Mouse (Mus musculus): ENCODE results near the gene Ndrg2. TPM values are rescaled to one million over a fixed set of nuclear protein-coding genes. Genes with fewer than 3 reads are reported as not detected.

Ndrg2 gene
- polyA plus RNA-seq, 1 experiment: 235 TPM

- no peaks in the 10 kb centered on the region for H3K4me1 ChIP-seq (ENCODE audit: control insufficient read depth, insufficient read depth, low read length)
- H3K27me3 ChIP-seq (replicated peaks; ENCODE audit: control insufficient read depth, insufficient read depth, low read length): no peaks in the 10 kb centered on the region
- H3K4me3 ChIP-seq (ENCODE audit: insufficient read depth, low read depth, low read length): no peak overlapping the region
- 74% methylated on average over 8 of the region's 8 CpGs for WGBS
- TF ChIP-seq CTCF (conservative IDR thresholded peaks at IDR 0.05; ENCODE audit: insufficient read depth, insufficient read length, low read depth, low read length) (no peak), POLR2A (IDR thresholded peaks at IDR 0.05; ENCODE audit: low read depth, low read length) (no peak)
- H3K27ac ChIP-seq (ENCODE audit: insufficient read depth, low read depth, low read length): no peak overlapping the region
- DNase-seq: no peak
- no peaks in the 10 kb centered on the region; the same call in 1 of the 2 replicates for H3K36me3 ChIP-seq (ENCODE audit: control insufficient read depth, insufficient read depth, low read length)
Observed at GRCm38 (mm10) chr14:51896539-51897170, 17.3 kb downstream of the Ndrg2 start.

- Histone ChIP-seq H3K36me3 (ENCODE audit: control insufficient read depth, insufficient read depth, low read length) (no peaks in the 10 kb centered on the region; the same call in 1 of the 2 replicates), H3K4me1 (ENCODE audit: control insufficient read depth, insufficient read depth, low read length) (no peaks in the 10 kb centered on the region), H3K4me3 (ENCODE audit: insufficient read depth, low read depth, low read length) (no peak overlapping the region), H3K27ac (ENCODE audit: insufficient read depth, low read depth, low read length) (no peak overlapping the region), H3K27me3 (replicated peaks; ENCODE audit: control insufficient read depth, insufficient read depth, low read length) (no peaks in the 10 kb centered on the region)
- no peak for DNase-seq
- WGBS: 92% methylated on average over 6 of the region's 6 CpGs
- no peak for TF ChIP-seq CTCF (conservative IDR thresholded peaks at IDR 0.05; ENCODE audit: insufficient read depth, insufficient read length, low read depth, low read length)
- no peak for TF ChIP-seq POLR2A (IDR thresholded peaks at IDR 0.05; ENCODE audit: low read depth, low read length)
Observed at GRCm38 (mm10) chr14:51896019-51896418, 17.9 kb downstream of the Ndrg2 start.

GRCm38 (mm10) chr14:51895071-51895470, 18.9 kb downstream of the Ndrg2 start:
- H3K4me1 ChIP-seq (ENCODE audit: control insufficient read depth, insufficient read depth, low read length): no peaks in the 10 kb centered on the region
- no peak overlapping the region for H3K27ac ChIP-seq (ENCODE audit: insufficient read depth, low read depth, low read length)
- H3K4me3 ChIP-seq (ENCODE audit: insufficient read depth, low read depth, low read length): no peak overlapping the region
- 87% methylated on average over 14 of the region's 14 CpGs for WGBS
- H3K36me3 ChIP-seq (ENCODE audit: control insufficient read depth, insufficient read depth, low read length): peaks cover 2% of the 10 kb centered on the region; the same call in 1 of the 2 replicates
- TF ChIP-seq CTCF (conservative IDR thresholded peaks at IDR 0.05; ENCODE audit: insufficient read depth, insufficient read length, low read depth, low read length) (no peak), POLR2A (IDR thresholded peaks at IDR 0.05; ENCODE audit: low read depth, low read length) (no peak)
- DNase-seq: no peak
- H3K27me3 ChIP-seq (replicated peaks; ENCODE audit: control insufficient read depth, insufficient read depth, low read length): no peaks in the 10 kb centered on the region

- no peak overlapping the region for H3K4me3 ChIP-seq (ENCODE audit: insufficient read depth, low read depth, low read length)
- no peak for DNase-seq
- TF ChIP-seq POLR2A (IDR thresholded peaks at IDR 0.05; ENCODE audit: low read depth, low read length): no peak
- H3K27me3 ChIP-seq (replicated peaks; ENCODE audit: control insufficient read depth, insufficient read depth, low read length): no peaks in the 10 kb centered on the region
- no peak overlapping the region for H3K27ac ChIP-seq (ENCODE audit: insufficient read depth, low read depth, low read length)
- H3K36me3 ChIP-seq (ENCODE audit: control insufficient read depth, insufficient read depth, low read length): peaks cover 2% of the 10 kb centered on the region; the same call in 1 of the 2 replicates
- 75% methylated on average over 3 of the region's 3 CpGs for WGBS
- H3K4me1 ChIP-seq (ENCODE audit: control insufficient read depth, insufficient read depth, low read length): no peaks in the 10 kb centered on the region
Observed at GRCm38 (mm10) chr14:51893809-51894208, 20.1 kb downstream of the Ndrg2 start.

- Histone ChIP-seq H3K27me3 (replicated peaks; ENCODE audit: control insufficient read depth, insufficient read depth, low read length) (no peaks in the 10 kb centered on the region), H3K27ac (ENCODE audit: insufficient read depth, low read depth, low read length) (no peak overlapping the region), H3K4me1 (ENCODE audit: control insufficient read depth, insufficient read depth, low read length) (no peaks in the 10 kb centered on the region), H3K36me3 (ENCODE audit: control insufficient read depth, insufficient read depth, low read length) (peaks cover 2% of the 10 kb centered on the region; the same call in 1 of the 2 replicates), H3K4me3 (ENCODE audit: insufficient read depth, low read depth, low read length) (no peak overlapping the region)
- no peak for DNase-seq
- WGBS: 55% methylated on average over 10 of the region's 10 CpGs
- TF ChIP-seq CTCF (conservative IDR thresholded peaks at IDR 0.05; ENCODE audit: insufficient read depth, insufficient read length, low read depth, low read length) (no peak), POLR2A (IDR thresholded peaks at IDR 0.05; ENCODE audit: low read depth, low read length) (no peak)
Observed at GRCm38 (mm10) chr14:51893094-51893794, 20.7 kb downstream of the Ndrg2 start.

- Histone ChIP-seq H3K27ac (ENCODE audit: insufficient read depth, low read depth, low read length) (no peak within 1 kb of the TSS), H3K4me1 (ENCODE audit: control insufficient read depth, insufficient read depth, low read length) (no peaks in the 10 kb centered on the region), H3K4me3 (ENCODE audit: insufficient read depth, low read depth, low read length) (no peak within 1 kb of the TSS), H3K27me3 (replicated peaks; ENCODE audit: control insufficient read depth, insufficient read depth, low read length) (no peaks in the 10 kb centered on the region), H3K36me3 (ENCODE audit: control insufficient read depth, insufficient read depth, low read length) (peaks cover 2% of the 10 kb centered on the region; the same call in 1 of the 2 replicates)
- TF ChIP-seq CTCF (conservative IDR thresholded peaks at IDR 0.05; ENCODE audit: insufficient read depth, insufficient read length, low read depth, low read length) (no peak), POLR2A (IDR thresholded peaks at IDR 0.05; ENCODE audit: low read depth, low read length) (no peak)
- 79% methylated on average over 9 of the region's 9 CpGs for WGBS
- no peak for DNase-seq
Observed at GRCm38 (mm10) chr14:51892191-51892939, 21.6 kb downstream of the Ndrg2 start, which contains the start of gene Slc39a2. TSS of gene Slc39a2 (plus strand) at chr14:51892889.

- Histone ChIP-seq H3K27me3 (replicated peaks; ENCODE audit: control insufficient read depth, insufficient read depth, low read length) (no peaks in the 10 kb centered on the region), H3K4me3 (ENCODE audit: insufficient read depth, low read depth, low read length) (no peak overlapping the region), H3K36me3 (ENCODE audit: control insufficient read depth, insufficient read depth, low read length) (peaks cover 2% of the 10 kb centered on the region; the same call in 1 of the 2 replicates), H3K4me1 (ENCODE audit: control insufficient read depth, insufficient read depth, low read length) (0 out of 2 replicates have a peak, but pooled peaks cover 3% of the 10 kb centered on the region), H3K27ac (ENCODE audit: insufficient read depth, low read depth, low read length) (no peak overlapping the region)
- TF ChIP-seq POLR2A (IDR thresholded peaks at IDR 0.05; ENCODE audit: low read depth, low read length) (no peak), CTCF (conservative IDR thresholded peaks at IDR 0.05; ENCODE audit: insufficient read depth, insufficient read length, low read depth, low read length) (no peak)
- DNase-seq: no peak
- 81% methylated on average over 6 of the region's 6 CpGs for WGBS
Observed at GRCm38 (mm10) chr14:51889833-51890232, 24.1 kb downstream of the Ndrg2 start.

All from kidney, adult 2 months (tissue).